Mouse (Mus musculus) bone marrow, adult 2 months (tissue): ENCODE measurements around the gene Igfbp2. TPM values are rescaled to one million over a fixed set of nuclear protein-coding genes. Genes with fewer than 3 reads are reported as not detected.

ENCODE experiments used
- H3K27ac ChIP-seq: fragments of 200-500 bp; 2 replicates; pipeline ENCODE4 v1.5.1; 2012; ENCODE audit warnings: low read depth, mild to moderate bottlenecking, control low read depth, inconsistent platforms, low read length; ENCODE audit not compliant: control insufficient read depth, poor library complexity, insufficient read depth
- H3K4me1 ChIP-seq: fragments of 200-500 bp; 2 replicates; pipeline ENCODE4 v1.6.1; 2011; ENCODE audit warnings: low read length; ENCODE audit not compliant: control insufficient read depth, insufficient read depth
- H3K4me3 ChIP-seq: fragments of 200-500 bp; replicated peaks from 2 replicates; pipeline ENCODE3; 2011; ENCODE audit warnings: mild to moderate bottlenecking, low read depth, low read length, control low read depth; ENCODE audit not compliant: control insufficient read depth
- CTCF ChIP-seq: fragments of 200-500 bp; IDR thresholded peaks from 2 replicates; pipeline ENCODE4 v1.5.1; 2011; ENCODE audit warnings: low read length, control low read depth; ENCODE audit not compliant: control insufficient read depth, insufficient read depth
- POLR2A ChIP-seq: fragments of 200-500 bp; IDR thresholded peaks from 2 replicates; pipeline ENCODE4 v1.6.1; 2011; ENCODE audit warnings: low read depth, mild to moderate bottlenecking, control low read depth, low read length, borderline replicate concordance; ENCODE audit not compliant: control insufficient read depth
- WGBS: fragments of 180-500 bp; shearing (Covaris S2); methylation state at CpG from one replicate; pipeline ENCODE4 v1.1.7; 2018; 5-methylcytosine and 5-hydroxymethylcytosine counted together
- polyA plus RNA-seq: library from polyadenylated mRNA; stranded (reverse); fragments of >200 nt; gene quantifications from 2 replicates; pipeline ENCODE4 v1.2.4, GENCODE M21; 2011; ENCODE audit warnings: low replicate concordance; ENCODE audit not compliant: missing spikeins, insufficient read depth, insufficient read length

The Igfbp2 gene
- polyA plus RNA-seq, 1 experiment, result 9.5 TPM

DNA sequence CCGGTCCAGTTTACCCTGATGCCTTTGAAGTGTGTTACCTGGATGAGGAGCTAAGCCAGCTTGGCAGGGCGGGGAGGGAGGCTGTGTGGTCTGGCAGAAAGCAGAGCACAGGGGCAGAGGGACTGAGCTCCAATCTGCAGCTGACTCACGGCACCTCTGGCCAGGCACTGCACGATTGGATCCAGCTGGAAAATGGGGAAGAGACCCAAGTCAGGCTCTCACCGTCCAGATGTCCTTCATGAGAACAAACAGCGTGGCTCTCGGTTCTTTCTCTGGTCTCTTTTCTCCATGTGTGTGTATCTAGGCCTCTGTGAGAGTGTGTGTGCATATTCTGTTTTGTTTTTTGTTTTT lies 61.5 kb downstream of the Igfbp2 start:
- TF ChIP-seq POLR2A (no peak), CTCF (no peak)
- Histone ChIP-seq H3K4me1 (no peaks in the 10 kb centered on the region), H3K4me3 (no peak overlapping the region), H3K27ac (no peak overlapping the region)
- WGBS, result 79% methylated on average over 7 of the region's 7 CpGs

DNA sequence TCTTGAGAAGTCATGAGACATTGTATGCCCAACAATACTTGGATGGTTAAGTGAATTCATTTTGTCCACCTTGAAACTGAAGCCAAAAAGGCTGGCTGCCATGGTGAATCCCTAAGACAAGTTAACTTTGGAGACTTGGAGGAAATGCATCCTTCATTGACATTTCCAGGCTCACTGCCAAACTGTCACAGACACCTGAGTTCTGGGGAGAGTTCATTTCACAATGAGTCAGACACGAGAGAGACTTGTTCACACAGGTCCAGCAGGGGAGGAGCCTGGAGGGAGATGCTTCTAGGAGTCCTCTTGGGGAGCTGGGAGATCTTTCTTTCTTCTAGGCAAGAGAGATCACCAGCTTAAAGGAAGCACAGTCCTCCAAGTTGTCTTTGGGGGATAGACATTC lies 63.6 kb downstream of the Igfbp2 start:
- 47% methylated on average over 1 of the region's 1 CpGs for WGBS
- no peak for TF ChIP-seq POLR2A
- H3K4me1 ChIP-seq, result no peaks in the 10 kb centered on the region
- H3K4me3 ChIP-seq, result no peak overlapping the region
- no peak overlapping the region for H3K27ac ChIP-seq

DNA sequence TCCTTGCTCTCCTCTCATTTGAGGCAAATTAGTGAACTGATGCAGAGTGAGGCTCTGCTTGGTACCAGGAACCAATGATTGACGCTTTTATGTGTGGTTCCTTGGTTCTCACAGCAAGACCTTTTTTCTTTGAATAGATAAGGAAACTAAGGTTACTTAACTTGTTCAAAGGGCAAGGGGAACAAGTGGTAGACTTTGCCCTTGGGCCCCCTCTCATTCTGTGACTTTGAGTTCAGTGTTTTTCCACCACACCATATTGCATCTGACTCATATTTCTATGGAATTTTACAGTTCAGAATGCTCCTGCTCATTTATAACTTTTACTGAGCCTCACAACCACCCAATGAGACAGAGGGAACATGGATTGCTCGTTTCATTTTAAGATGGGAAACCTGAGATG lies 71.5 kb downstream of the Igfbp2 start:
- WGBS, result 65% methylated on average over 2 of the region's 2 CpGs
- no peak for TF ChIP-seq CTCF
- no peak for TF ChIP-seq POLR2A
- Histone ChIP-seq H3K27ac (no peak overlapping the region), H3K4me3 (no peak overlapping the region), H3K4me1 (no peaks in the 10 kb centered on the region)

Other genes starting within 250 kb of the Igfbp2 start
- gene Smarcal1, start 241.3 kb upstream of the Igfbp2 start, polyA plus RNA-seq, result 6.6 and 12.1 TPM in 2 replicates
- gene Ankar, start 123.9 kb upstream of the Igfbp2 start, polyA plus RNA-seq, result not detected in 2 replicates
- gene Rpl37a, start 113.2 kb upstream of the Igfbp2 start, polyA plus RNA-seq, result 705 and 1,372 TPM in 2 replicates
- 35.5 and 53.8 TPM in 2 replicates for gene Igfbp5, start 50.4 kb downstream of the Igfbp2 start, polyA plus RNA-seq
- gene Tnp1, start 191.4 kb downstream of the Igfbp2 start, polyA plus RNA-seq, result not detected in 2 replicates